ENCODE assay signal across 16 mouse cellular contexts in the genomic region with DNA sequence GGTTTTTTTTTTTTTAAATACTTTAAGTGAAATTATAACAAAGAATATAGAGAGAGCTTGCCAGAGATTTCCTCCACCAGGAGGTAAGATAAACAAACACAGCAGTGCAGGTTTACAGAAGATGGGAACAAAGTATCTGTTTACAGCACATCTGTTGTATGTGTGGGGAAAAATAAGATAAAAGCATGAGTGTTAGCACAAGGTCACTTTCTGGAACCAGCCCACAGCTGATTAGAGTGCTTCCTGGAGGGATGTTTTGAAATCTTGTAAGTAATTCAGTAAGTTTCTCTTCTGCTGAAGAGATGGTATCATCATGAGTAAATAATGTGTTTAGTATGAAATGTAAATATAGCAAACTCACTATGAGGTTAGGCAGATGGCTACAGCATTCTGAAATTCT.
"Had no signal": no experiment of that assay in that cellular context is flagged by ENCODE, and none has a peak within 500 bp of the region (broad histone marks: within the 10 kb centered on the region; RNA-seq: fewer than 3 reads in every experiment).

No protein-coding gene starts in this region.

- H3K36me3 ChIP-seq: liver, embryonic 13.5 days; midbrain, embryonic 12.5 days; neural tube, embryonic 13.5 days had no signal

- H3K4me1 ChIP-seq: liver, embryonic 13.5 days; midbrain, embryonic 12.5 days; neural tube, embryonic 13.5 days had no signal

- H3K27me3 ChIP-seq: liver, embryonic 13.5 days; midbrain, embryonic 12.5 days; neural tube, embryonic 13.5 days had no signal

- DNase-seq: kidney, adult 2 months; kidney, postnatal 25 days; layer of hippocampus, postnatal 36 days; liver, embryonic 13.5 days; lung, postnatal 36 days; retina, postnatal 1 day; right cerebral cortex, postnatal 25 days; spleen, adult 18-20 months; thymus, postnatal 25 days had no signal

- H3K4me3 ChIP-seq: left cerebral cortex, adult 2 months; liver, embryonic 13.5 days; midbrain, embryonic 12.5 days; myocyte; neural tube, embryonic 13.5 days had no signal

- H3K9me3 ChIP-seq: liver, embryonic 13.5 days; midbrain, embryonic 12.5 days; neural tube, embryonic 13.5 days had no signal

- H3K4me2 ChIP-seq: liver, embryonic 13.5 days; midbrain, embryonic 12.5 days; neural tube, embryonic 13.5 days had no signal

- H3K27ac ChIP-seq: kidney, postnatal 0 days; left cerebral cortex, adult 2 months; liver, embryonic 13.5 days; midbrain, embryonic 12.5 days; neural tube, embryonic 13.5 days had no signal

- H3K9ac ChIP-seq: liver, embryonic 13.5 days; midbrain, embryonic 12.5 days; neural tube, embryonic 13.5 days had no signal

- ATAC-seq: intestine, postnatal 0 days; midbrain, embryonic 16.5 days had no signal
